Mouse (Mus musculus): ENCODE data around the gene Cdh3. TPM values are rescaled to one million over a fixed set of nuclear protein-coding genes. Genes with fewer than 3 reads are reported as not detected.

The Cdh3 gene
- total RNA-seq (2017): not detected in 2 replicates

- peak in 1 of 2 experiments; percentile 14; a peak in 1 of 4 replicates for ATAC-seq (replicated peaks in 1 of 2; ENCODE audit: insufficient read depth in 1 of 2, low FRiP score in 2 of 2, low TSS enrichment in 1 of 2, low read depth in 1 of 2, poor library complexity in 2 of 2, severe bottlenecking in 2 of 2)
These were observed at the start of gene Cdh3 for GRCm38 (mm10) chr8:106510365-106510975. Cdh3 (plus strand) TSS chr8:106510891.

- ATAC-seq (replicated peaks in 1 of 2; ENCODE audit: insufficient read depth in 1 of 2, low FRiP score in 2 of 2, low TSS enrichment in 1 of 2, low read depth in 1 of 2, poor library complexity in 2 of 2, severe bottlenecking in 2 of 2): no peak
These were observed 48.6 kb upstream of the Cdh3 start for GRCm38 (mm10) chr8:106462131-106462530.

- ATAC-seq (replicated peaks in 1 of 2; ENCODE audit: insufficient read depth in 1 of 2, low FRiP score in 2 of 2, low TSS enrichment in 1 of 2, low read depth in 1 of 2, poor library complexity in 2 of 2, severe bottlenecking in 2 of 2): no peak
These were observed 46.9 kb upstream of the Cdh3 start for GRCm38 (mm10) chr8:106463795-106464194.

GRCm38 (mm10) chr8:106469485-106469884 lies 41.2 kb upstream of the Cdh3 start:
- no peak for ATAC-seq (replicated peaks in 1 of 2; ENCODE audit: insufficient read depth in 1 of 2, low FRiP score in 2 of 2, low TSS enrichment in 1 of 2, low read depth in 1 of 2, poor library complexity in 2 of 2, severe bottlenecking in 2 of 2)

GRCm38 (mm10) chr8:106474001-106474400 lies 36.7 kb upstream of the Cdh3 start:
- ATAC-seq (replicated peaks in 1 of 2; ENCODE audit: insufficient read depth in 1 of 2, low FRiP score in 2 of 2, low TSS enrichment in 1 of 2, low read depth in 1 of 2, poor library complexity in 2 of 2, severe bottlenecking in 2 of 2): no peak

- ATAC-seq (replicated peaks in 1 of 2; ENCODE audit: insufficient read depth in 1 of 2, low FRiP score in 2 of 2, low TSS enrichment in 1 of 2, low read depth in 1 of 2, poor library complexity in 2 of 2, severe bottlenecking in 2 of 2): no peak
These were observed 10.5 kb upstream of the Cdh3 start, which contains the start of gene 6030452D12Rik for GRCm38 (mm10) chr8:106500018-106500685. 6030452D12Rik (plus strand) TSS chr8:106500522.

GRCm38 (mm10) chr8:106504241-106504640 lies 6.5 kb upstream of the Cdh3 start:
- no peak for ATAC-seq (replicated peaks in 1 of 2; ENCODE audit: insufficient read depth in 1 of 2, low FRiP score in 2 of 2, low TSS enrichment in 1 of 2, low read depth in 1 of 2, poor library complexity in 2 of 2, severe bottlenecking in 2 of 2)

- no peak for ATAC-seq (replicated peaks in 1 of 2; ENCODE audit: insufficient read depth in 1 of 2, low FRiP score in 2 of 2, low TSS enrichment in 1 of 2, low read depth in 1 of 2, poor library complexity in 2 of 2, severe bottlenecking in 2 of 2)
These were observed 5.2 kb upstream of the Cdh3 start for GRCm38 (mm10) chr8:106505328-106505965.

GRCm38 (mm10) chr8:106506106-106506505 lies 4.6 kb upstream of the Cdh3 start:
- ATAC-seq (replicated peaks in 1 of 2; ENCODE audit: insufficient read depth in 1 of 2, low FRiP score in 2 of 2, low TSS enrichment in 1 of 2, low read depth in 1 of 2, poor library complexity in 2 of 2, severe bottlenecking in 2 of 2): no peak

GRCm38 (mm10) chr8:106507761-106508331 lies 2.8 kb upstream of the Cdh3 start:
- ATAC-seq (replicated peaks in 1 of 2; ENCODE audit: insufficient read depth in 1 of 2, low FRiP score in 2 of 2, low TSS enrichment in 1 of 2, low read depth in 1 of 2, poor library complexity in 2 of 2, severe bottlenecking in 2 of 2): peak in 1 of 2 experiments; percentile 37; a peak in 2 of 4 replicates

- ATAC-seq (replicated peaks in 1 of 2; ENCODE audit: insufficient read depth in 1 of 2, low FRiP score in 2 of 2, low TSS enrichment in 1 of 2, low read depth in 1 of 2, poor library complexity in 2 of 2, severe bottlenecking in 2 of 2): no peak
These were observed 2.2 kb upstream of the Cdh3 start for GRCm38 (mm10) chr8:106508456-106508855.

GRCm38 (mm10) chr8:106509079-106509780 lies 1.5 kb upstream of the Cdh3 start:
- no peak for ATAC-seq (replicated peaks in 1 of 2; ENCODE audit: insufficient read depth in 1 of 2, low FRiP score in 2 of 2, low TSS enrichment in 1 of 2, low read depth in 1 of 2, poor library complexity in 2 of 2, severe bottlenecking in 2 of 2)

GRCm38 (mm10) chr8:106511065-106511501 lies 392 bp downstream of the Cdh3 start:
- ATAC-seq (replicated peaks in 1 of 2; ENCODE audit: insufficient read depth in 1 of 2, low FRiP score in 2 of 2, low TSS enrichment in 1 of 2, low read depth in 1 of 2, poor library complexity in 2 of 2, severe bottlenecking in 2 of 2): peak in 1 of 2 experiments; percentile 19; a peak in 1 of 4 replicates

GRCm38 (mm10) chr8:106511531-106512041 lies 895 bp downstream of the Cdh3 start:
- no peak for ATAC-seq (replicated peaks in 1 of 2; ENCODE audit: insufficient read depth in 1 of 2, low FRiP score in 2 of 2, low TSS enrichment in 1 of 2, low read depth in 1 of 2, poor library complexity in 2 of 2, severe bottlenecking in 2 of 2)

- ATAC-seq (replicated peaks in 1 of 2; ENCODE audit: insufficient read depth in 1 of 2, low FRiP score in 2 of 2, low TSS enrichment in 1 of 2, low read depth in 1 of 2, poor library complexity in 2 of 2, severe bottlenecking in 2 of 2): no peak
These were observed 1.9 kb downstream of the Cdh3 start for GRCm38 (mm10) chr8:106512475-106513150.

- ATAC-seq (replicated peaks in 1 of 2; ENCODE audit: insufficient read depth in 1 of 2, low FRiP score in 2 of 2, low TSS enrichment in 1 of 2, low read depth in 1 of 2, poor library complexity in 2 of 2, severe bottlenecking in 2 of 2): no peak
These were observed 5.3 kb downstream of the Cdh3 start for GRCm38 (mm10) chr8:106515946-106516479.
